Mouse (Mus musculus): ENCODE measurements around the gene Arhgef2. TPM values are rescaled to one million over a fixed set of nuclear protein-coding genes. Genes with fewer than 3 reads are reported as not detected.

Gene Arhgef2
- polyA plus RNA-seq, 1 experiment from 2014 or later, result 84.5 TPM

DNA sequence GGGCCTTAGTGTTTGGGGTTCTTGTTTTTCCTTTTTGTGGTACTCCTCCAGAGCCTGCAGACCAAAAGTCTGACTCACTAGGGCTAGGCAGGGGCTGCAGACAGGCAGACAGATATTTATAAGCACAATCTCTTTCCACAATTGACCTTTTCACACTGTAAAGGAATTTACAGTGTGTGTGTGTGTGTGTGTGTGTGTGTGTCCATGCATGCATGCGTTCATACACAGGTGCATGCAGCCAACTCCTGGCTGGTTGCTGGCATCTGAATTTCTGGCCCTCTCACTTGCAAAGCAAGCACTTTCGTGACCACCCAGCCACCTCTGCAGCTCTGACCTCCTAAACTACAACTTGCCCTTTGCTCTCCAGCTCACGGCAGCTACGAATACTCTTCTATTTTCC lies 3.3 kb downstream of the Arhgef2 start:
- 72% methylated on average over 4 of the region's 4 CpGs for WGBS

DNA sequence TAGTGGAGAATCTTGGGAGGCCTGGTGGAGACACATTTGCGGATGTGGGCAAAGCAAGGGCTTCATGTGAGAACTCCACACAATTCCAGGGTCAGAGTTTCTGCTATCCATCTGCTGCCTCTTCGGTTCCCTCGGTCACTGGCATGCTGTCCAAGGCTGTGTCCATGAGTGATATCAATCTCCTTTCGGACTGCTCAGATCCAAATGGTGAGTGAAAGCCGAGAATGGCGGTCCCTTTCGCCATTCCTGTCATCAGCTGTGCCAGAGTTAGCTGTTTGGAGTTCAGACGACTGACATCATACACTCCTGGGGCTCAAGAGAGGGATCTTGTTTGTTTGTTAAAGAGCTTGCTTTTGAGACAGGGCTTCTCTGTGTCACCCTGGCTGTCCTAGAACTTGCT lies 8.7 kb downstream of the Arhgef2 start:
- no peaks in the 10 kb centered on the region for H3K9me3 ChIP-seq (replicated peaks)
- H3K27me3 ChIP-seq (replicated peaks), result no peaks in the 10 kb centered on the region
- ATAC-seq (ENCODE audit: insufficient number of reproducible peaks, low FRiP score), result no peak
- no peak overlapping the region for H3K4me3 ChIP-seq
- no peak overlapping the region for H3K4me2 ChIP-seq
- WGBS, result 51% methylated on average over 8 of the region's 8 CpGs
- no peak overlapping the region for H3K27ac ChIP-seq (ENCODE audit: poor library complexity, severe bottlenecking)
- no peak overlapping the region for H3K9ac ChIP-seq
- peaks cover 52% of the 10 kb centered on the region for H3K4me1 ChIP-seq (replicated peaks)
- no peaks in the 10 kb centered on the region for H3K36me3 ChIP-seq

More for the DNA sequence above, 3.3 kb downstream of the Arhgef2 start:
- Histone ChIP-seq H3K9ac (no peak overlapping the region), H3K27ac (ENCODE audit: poor library complexity, severe bottlenecking) (no peak overlapping the region), H3K27me3 (replicated peaks) (no peaks in the 10 kb centered on the region), H3K4me3 (no peak overlapping the region), H3K36me3 (no peaks in the 10 kb centered on the region), H3K4me1 (replicated peaks) (peaks cover 28% of the 10 kb centered on the region), H3K4me2 (no peak overlapping the region), H3K9me3 (replicated peaks) (no peaks in the 10 kb centered on the region)
- ATAC-seq (ENCODE audit: insufficient number of reproducible peaks, low FRiP score), result no peak

- Histone ChIP-seq H3K9me3 (replicated peaks) (no peaks in the 10 kb centered on the region), H3K36me3 (no peaks in the 10 kb centered on the region), H3K27ac (ENCODE audit: poor library complexity, severe bottlenecking) (no peak overlapping the region), H3K4me2 (no peak overlapping the region), H3K4me1 (replicated peaks) (peaks cover 59% of the 10 kb centered on the region), H3K27me3 (replicated peaks) (no peaks in the 10 kb centered on the region), H3K9ac (no peak overlapping the region), H3K4me3 (no peak overlapping the region)
- no peak for ATAC-seq (ENCODE audit: insufficient number of reproducible peaks, low FRiP score)
- WGBS, result 73% methylated on average over 5 of the region's 5 CpGs
Measured at GRCm38 (mm10) chr3:88615117-88615516, 9.4 kb downstream of the Arhgef2 start.

- 48% methylated on average over 9 of the region's 9 CpGs for WGBS
- Histone ChIP-seq H3K4me3 (no peak overlapping the region), H3K36me3 (no peaks in the 10 kb centered on the region), H3K27ac (ENCODE audit: poor library complexity, severe bottlenecking) (peak overlapping the region; percentile 64; the same call in 1 of the 2 replicates), H3K27me3 (replicated peaks) (no peaks in the 10 kb centered on the region), H3K9ac (no peak overlapping the region), H3K9me3 (replicated peaks) (no peaks in the 10 kb centered on the region), H3K4me2 (peak overlapping the region; percentile 51; the same call in 1 of the 2 replicates), H3K4me1 (replicated peaks) (peaks cover 65% of the 10 kb centered on the region)
- no peak for ATAC-seq (ENCODE audit: insufficient number of reproducible peaks, low FRiP score)
Measured at GRCm38 (mm10) chr3:88615902-88616391, 10.2 kb downstream of the Arhgef2 start.

- WGBS, result 68% methylated on average over 3 of the region's 3 CpGs
- H3K9ac ChIP-seq, result no peak overlapping the region
- peak overlapping the region; percentile 64; the same call in 1 of the 2 replicates for H3K27ac ChIP-seq (ENCODE audit: poor library complexity, severe bottlenecking)
- H3K4me2 ChIP-seq, result peak overlapping the region; percentile 51
- no peaks in the 10 kb centered on the region for H3K27me3 ChIP-seq (replicated peaks)
- H3K36me3 ChIP-seq, result no peaks in the 10 kb centered on the region
- no peak overlapping the region for H3K4me3 ChIP-seq
- no peaks in the 10 kb centered on the region for H3K9me3 ChIP-seq (replicated peaks)
- peaks cover 65% of the 10 kb centered on the region for H3K4me1 ChIP-seq (replicated peaks)
- no peak for ATAC-seq (ENCODE audit: insufficient number of reproducible peaks, low FRiP score)
Measured at GRCm38 (mm10) chr3:88616951-88617500, 11.3 kb downstream of the Arhgef2 start.

DNA sequence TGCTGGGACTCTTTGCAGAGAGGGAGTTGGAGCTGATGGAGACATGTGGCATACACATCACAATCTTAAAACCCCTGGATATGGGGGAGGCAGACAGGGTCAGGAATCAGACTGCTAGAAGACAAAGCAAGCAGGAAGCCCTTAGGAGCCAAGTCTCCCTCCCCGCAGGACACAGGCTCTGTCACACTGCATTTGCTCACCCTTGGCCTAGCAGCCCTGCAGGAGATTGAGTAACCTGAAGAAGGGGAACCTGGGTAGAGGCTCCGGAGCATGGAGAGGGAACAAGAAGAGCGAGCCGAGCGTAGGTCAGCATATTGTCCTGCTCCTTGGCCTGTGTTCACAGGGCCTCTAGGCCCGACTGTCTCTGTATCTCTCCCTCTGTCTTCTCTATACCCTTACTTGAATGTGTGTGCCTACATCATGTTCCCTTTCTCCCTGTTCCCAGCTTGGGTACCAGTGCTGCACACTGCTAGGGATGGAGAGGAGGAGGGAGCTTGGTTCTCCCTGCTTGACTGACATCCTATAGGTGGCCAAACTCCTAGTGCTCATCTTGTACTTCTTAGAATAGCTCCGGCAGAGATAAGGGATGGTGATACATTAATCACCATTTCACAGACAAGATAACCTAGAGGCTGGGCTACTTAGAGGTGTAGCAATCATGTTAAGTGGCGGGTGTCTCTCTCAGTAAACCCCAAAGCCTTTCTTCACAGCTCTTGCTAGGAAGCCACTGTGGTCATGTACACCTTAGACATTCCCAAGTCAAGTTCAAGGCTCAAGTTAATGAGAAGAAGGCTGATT lies 12.5 kb downstream of the Arhgef2 start:
- Histone ChIP-seq H3K36me3 (no peaks in the 10 kb centered on the region), H3K4me2 (peak overlapping the region; percentile 6; the same call in 1 of the 2 replicates), H3K4me3 (no peak overlapping the region), H3K27ac (ENCODE audit: poor library complexity, severe bottlenecking) (no peak overlapping the region), H3K9me3 (replicated peaks) (no peaks in the 10 kb centered on the region), H3K4me1 (replicated peaks) (peaks cover 65% of the 10 kb centered on the region), H3K27me3 (replicated peaks) (no peaks in the 10 kb centered on the region), H3K9ac (peak overlapping the region; percentile 3; the same call in 1 of the 2 replicates)
- ATAC-seq (ENCODE audit: insufficient number of reproducible peaks, low FRiP score), result no peak
- 55% methylated on average over 8 of the region's 8 CpGs for WGBS

GRCm38 (mm10) chr3:88619113-88620097 lies 13.6 kb downstream of the Arhgef2 start:
- Histone ChIP-seq H3K27ac (ENCODE audit: poor library complexity, severe bottlenecking) (peak overlapping the region; percentile 98), H3K4me3 (no peak overlapping the region), H3K4me1 (replicated peaks) (peaks cover 73% of the 10 kb centered on the region)

DNA sequence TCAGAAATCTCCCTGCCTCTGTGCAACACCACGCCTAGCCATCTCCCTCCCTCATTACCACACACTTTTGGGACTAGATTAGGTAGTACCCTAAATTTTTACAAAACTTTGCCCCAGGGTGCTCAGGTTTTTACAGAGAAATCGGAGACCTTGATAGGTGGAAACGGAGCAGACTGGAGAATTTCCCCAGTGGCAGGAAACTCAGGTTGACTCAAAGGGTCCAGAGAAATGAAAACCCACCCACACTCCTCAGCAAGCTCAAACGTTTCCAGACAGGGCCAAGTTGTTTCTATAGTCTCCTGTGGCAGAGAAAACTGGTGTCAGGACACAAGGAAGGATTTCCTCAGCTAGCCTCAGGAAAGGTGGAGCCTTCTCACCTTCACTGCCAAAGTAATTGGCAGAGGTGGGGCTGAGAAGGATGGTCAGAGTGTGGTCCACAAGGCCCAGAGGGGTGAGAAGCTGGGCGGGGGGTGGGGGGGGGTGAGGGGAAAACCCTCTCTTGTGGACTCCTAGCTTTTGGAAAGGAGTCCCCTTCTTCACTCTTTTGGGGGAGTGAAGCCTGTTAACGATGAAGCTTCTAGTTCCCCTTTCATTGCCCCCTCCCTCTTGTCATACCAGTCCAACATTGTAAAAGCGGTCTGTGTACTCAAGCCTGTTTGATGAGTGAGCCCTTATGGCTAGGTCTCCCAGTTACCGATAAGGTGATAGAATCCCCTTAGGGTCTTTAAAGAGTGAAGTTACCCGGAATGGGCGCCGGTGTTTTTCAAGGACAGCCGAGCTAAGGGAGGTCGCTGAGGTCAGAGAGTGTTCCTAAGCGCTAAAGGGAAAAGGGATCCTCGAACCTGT lies 14.6 kb downstream of the Arhgef2 start:
- Histone ChIP-seq H3K4me2 (peak overlapping the region; percentile 93), H3K9ac (peak overlapping the region; percentile 93), H3K36me3 (peaks cover 7% of the 10 kb centered on the region), H3K27ac (ENCODE audit: poor library complexity, severe bottlenecking) (peak overlapping the region; percentile 98), H3K9me3 (replicated peaks) (no peaks in the 10 kb centered on the region), H3K4me3 (peak overlapping the region; percentile 83), H3K27me3 (replicated peaks) (no peaks in the 10 kb centered on the region), H3K4me1 (replicated peaks) (peaks cover 73% of the 10 kb centered on the region)
- WGBS, result 11% methylated on average over 15 of the region's 15 CpGs
- no peak for ATAC-seq (ENCODE audit: insufficient number of reproducible peaks, low FRiP score)

More at GRCm38 (mm10) chr3:88619113-88620097, 13.6 kb downstream of the Arhgef2 start:
- Histone ChIP-seq H3K27me3 (replicated peaks) (no peaks in the 10 kb centered on the region), H3K9ac (no peak overlapping the region), H3K9me3 (replicated peaks) (no peaks in the 10 kb centered on the region), H3K4me2 (peak overlapping the region; percentile 93), H3K36me3 (no peaks in the 10 kb centered on the region)
- no peak for ATAC-seq (ENCODE audit: insufficient number of reproducible peaks, low FRiP score)
- 45% methylated on average over 9 of the region's 9 CpGs for WGBS

DNA sequence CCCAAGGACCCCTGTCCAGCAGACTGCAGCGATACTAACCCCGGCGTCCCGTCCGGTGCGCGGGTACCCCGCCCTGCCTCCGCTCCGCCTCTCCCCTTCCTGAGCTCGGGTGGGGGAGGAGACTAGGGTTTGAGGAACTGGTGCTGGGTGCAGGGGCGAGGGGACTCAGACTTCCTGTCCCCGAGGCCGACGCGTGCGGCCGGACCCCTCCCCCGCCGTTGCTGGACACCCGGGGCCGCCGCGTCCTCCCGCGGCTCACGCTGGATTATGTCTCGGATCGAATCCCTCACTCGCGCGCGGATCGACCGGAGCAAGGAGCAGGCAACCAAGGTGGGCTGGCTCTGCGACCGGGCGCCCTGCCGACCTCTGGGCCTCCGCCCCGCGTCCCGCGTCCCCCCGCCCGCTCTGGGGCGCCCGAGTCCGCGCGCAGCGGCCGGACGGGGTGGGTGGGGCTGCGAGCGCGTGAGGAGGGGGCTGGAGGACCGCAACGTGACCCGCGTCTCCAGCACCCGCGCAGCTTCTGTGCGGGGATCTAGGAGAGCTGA lies 15.3 kb downstream of the Arhgef2 start:
- peak overlapping the region; percentile 98 for H3K27ac ChIP-seq (ENCODE audit: poor library complexity, severe bottlenecking)
- H3K9me3 ChIP-seq (replicated peaks), result no peaks in the 10 kb centered on the region
- peaks cover 13% of the 10 kb centered on the region for H3K36me3 ChIP-seq
- H3K4me3 ChIP-seq, result peak overlapping the region; percentile 83
- peak; percentile 80 for ATAC-seq (ENCODE audit: insufficient number of reproducible peaks, low FRiP score)
- WGBS, result under 1% methylated on average over 64 of the region's 64 CpGs
- peak overlapping the region; percentile 93 for H3K4me2 ChIP-seq
- peak overlapping the region; percentile 93 for H3K9ac ChIP-seq
- no peaks in the 10 kb centered on the region for H3K27me3 ChIP-seq (replicated peaks)
- peaks cover 72% of the 10 kb centered on the region for H3K4me1 ChIP-seq (replicated peaks)

All from heart, embryonic 12.5 days (tissue).